Mouse (Mus musculus) adrenal gland, adult 8-10 months (tissue): ENCODE results near the gene Cabp2. TPM values are rescaled to one million over a fixed set of nuclear protein-coding genes. Genes with fewer than 3 reads are reported as not detected.
"Not testable (repeated sequence)": the region's sequence is repeated elsewhere in the genome, so short reads cannot be mapped to it uniquely, and the experiment has no call there.

ENCODE experiments used
- DNase-seq: peaks from one replicate; pipeline ENCODE4 v3.0.0; 2022
- total RNA-seq, 4 experiments: library from RNA; stranded (reverse); gene quantifications; 2 replicates each; pipeline ENCODE4 v1.2.4; 2022

Cabp2 gene
- not detected for total RNA-seq

GRCm38 (mm10) chr19:4081394-4081793, at the start of gene Cabp2:
Gene Cabp2, plus strand, starts transcription at chr19:4081578.
- DNase-seq, result no peak

DNA sequence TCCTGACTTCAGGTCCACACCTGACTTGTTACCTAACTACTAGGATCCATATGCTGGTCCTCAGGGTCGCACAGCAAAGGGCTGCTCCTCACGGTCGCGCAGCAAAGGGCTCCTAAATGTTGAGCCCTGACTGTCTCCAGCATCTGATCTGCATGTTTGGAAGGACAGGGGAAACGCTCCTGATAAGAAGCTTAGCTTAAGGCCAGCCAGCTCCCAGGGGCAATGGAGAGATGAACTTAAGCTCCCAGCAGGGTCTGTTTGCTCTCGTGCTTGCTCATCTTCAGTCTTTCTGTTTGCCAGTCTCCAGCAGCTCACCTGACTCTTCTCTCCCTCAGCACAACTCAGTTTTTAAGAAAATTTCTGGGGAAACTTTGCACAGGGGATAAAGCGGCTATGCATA, 48.7 kb upstream of the Cabp2 start:
- no peak for DNase-seq

DNA sequence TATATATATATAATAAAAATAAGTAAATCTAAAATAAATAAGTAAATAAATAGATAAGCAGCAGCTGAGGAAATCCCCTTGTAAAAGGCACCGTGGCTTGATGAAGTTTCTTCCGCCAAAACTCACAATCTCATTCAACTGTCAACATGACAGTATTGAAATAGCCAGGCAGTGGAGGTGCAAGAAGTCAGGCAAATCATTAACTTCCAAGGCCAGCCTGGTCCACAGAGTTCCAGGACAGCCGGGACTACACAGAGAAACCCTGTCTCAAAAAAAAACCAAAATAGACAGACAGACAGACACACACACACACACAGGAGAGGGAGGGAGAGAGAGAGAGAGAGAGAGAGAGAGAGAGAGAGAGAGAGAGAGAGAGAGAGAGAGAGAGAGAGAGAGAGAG, 48.1 kb upstream of the Cabp2 start:
- no peak for DNase-seq

DNA sequence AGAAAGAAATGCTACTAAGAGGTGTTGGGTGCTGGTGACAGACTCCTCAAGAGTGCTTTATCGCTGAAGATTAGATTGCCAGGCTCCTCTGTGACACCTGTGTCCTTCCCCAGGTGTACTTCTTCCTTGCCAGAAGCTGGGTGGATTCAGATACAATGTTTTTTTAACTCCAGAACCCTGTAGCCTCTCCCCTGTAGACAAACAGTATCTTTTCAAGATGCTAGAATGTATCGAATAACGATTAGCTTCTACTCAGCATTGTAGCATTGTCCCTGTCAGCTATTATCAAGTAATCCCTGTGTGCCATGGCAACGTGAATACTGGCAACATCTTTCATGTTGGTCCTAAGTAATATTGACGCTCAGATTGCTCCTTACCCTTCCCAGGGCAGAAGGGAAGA, 47.6 kb upstream of the Cabp2 start:
- no peak for DNase-seq

DNA sequence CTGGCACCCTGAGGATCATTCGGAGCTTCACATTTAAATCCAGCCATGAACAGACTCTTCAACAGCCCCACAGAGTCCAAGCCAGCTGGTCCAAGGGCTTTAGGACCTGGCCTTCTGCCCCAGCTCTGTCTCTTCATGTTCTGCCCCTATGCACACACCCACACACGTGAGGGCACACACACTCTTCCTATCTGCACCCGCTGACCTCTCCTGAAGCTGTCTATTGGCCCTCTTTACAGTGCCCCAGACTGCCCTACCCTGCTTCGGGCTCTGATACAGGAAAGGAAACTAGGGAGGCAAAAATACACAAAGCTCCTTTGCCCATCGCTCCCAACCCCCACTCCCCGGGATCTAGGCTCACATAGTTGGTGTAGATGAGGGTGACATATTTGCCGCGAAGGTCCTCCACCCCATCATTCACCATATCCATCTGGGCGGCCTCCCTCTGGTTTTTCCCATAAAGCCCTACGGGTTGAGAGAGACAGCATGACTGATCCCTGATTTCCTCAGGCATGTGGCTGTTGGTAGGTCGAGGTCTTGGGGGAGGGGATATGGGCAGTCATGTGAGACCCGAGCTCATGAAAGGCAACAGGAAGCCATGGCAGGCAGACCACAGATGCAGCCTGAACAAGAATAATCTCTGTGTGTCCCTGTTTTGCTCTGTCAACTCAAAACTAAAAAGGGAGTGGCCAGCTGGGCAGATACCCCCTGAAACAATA, 44.9 kb upstream of the Cabp2 start:
- no peak for DNase-seq

GRCm38 (mm10) chr19:4037154-4037787, 44.1 kb upstream of the Cabp2 start:
- DNase-seq, result not testable (repeated sequence)

DNA sequence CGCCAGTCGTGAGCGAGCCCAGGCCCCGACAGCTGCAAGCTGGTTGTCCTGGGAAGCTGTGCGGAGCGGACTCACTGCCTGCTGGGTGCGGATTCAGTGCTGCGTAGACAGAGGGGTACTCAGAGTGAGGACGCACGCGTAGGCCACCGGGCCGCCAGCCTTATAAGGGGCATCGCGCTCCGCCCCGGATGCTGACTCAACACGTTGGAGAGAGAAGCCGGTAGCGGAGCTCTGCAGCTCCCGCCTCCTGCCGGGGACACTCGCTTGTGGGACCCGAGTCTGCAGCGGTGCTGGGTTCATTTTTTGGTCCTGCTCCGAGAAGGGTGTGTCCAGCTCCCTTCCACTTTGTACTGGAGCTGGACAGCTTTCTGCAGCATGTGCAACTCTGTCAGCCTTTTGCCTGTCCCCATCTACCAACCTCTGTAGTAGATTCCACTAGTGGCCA, 43.6 kb upstream of the Cabp2 start, which contains the start of gene Gstp1:
Gene Gstp1 (minus strand): TSS at position 198 of the 445 bp plus-strand sequence.
- DNase-seq, result peak; percentile 86

GRCm38 (mm10) chr19:4040941-4041340, 40.4 kb upstream of the Cabp2 start:
- not testable (repeated sequence) for DNase-seq

- not testable (repeated sequence) for DNase-seq
These were observed 39.9 kb upstream of the Cabp2 start for GRCm38 (mm10) chr19:4041500-4041899.

- DNase-seq, result no peak
These were observed 39.3 kb upstream of the Cabp2 start for GRCm38 (mm10) chr19:4042124-4042523.

GRCm38 (mm10) chr19:4044109-4044508, 37.3 kb upstream of the Cabp2 start:
- DNase-seq, result not testable (repeated sequence)

- DNase-seq, result peak; percentile 80
These were observed 35.2 kb upstream of the Cabp2 start, which contains the start of gene Gstp2 for GRCm38 (mm10) chr19:4045966-4046865. Gene Gstp2, minus strand, starts transcription at chr19:4046023.

DNA sequence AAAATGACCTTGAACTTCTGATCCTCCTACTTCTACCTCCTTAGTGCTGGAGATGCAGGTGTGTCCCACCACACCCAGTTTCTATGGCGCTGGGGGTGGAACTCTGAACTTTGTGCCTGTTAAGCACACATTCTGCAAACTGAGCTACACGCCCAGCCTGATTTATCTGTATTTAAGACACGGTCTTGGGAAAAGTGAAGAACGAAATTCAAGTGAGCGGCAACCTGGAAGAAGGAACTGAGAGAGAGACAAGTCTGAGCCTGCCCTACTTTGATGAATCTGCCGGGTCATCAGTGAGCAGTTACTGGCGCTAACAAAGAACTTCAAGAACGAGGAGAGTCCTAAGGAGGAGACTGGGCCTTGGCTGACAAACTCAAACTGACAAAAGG, 34.5 kb upstream of the Cabp2 start:
- no peak for DNase-seq

DNA sequence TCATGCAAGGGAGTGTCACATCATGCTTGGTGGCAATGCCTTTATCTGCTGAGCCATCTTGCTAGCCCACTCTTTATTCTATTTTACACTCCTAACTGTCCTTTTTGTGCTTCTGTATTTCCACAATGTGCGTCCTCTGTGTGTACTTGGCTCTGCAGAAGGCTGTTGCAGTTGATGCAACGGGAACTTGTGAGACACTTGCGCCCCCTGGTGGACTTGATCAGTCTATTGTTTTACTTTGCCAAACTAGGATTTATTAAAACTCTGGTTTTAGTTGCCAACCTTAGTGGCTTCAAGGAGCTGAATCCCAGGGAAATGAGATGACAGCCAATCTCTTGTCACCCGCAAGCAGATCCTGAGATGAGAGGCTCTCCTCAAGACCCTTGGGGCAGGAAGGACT, 33.5 kb upstream of the Cabp2 start:
- peak; percentile 65 for DNase-seq

GRCm38 (mm10) chr19:4049069-4049468, 32.3 kb upstream of the Cabp2 start:
- DNase-seq, result not testable (repeated sequence)

GRCm38 (mm10) chr19:4051016-4051415, 30.4 kb upstream of the Cabp2 start:
- DNase-seq, result no peak

- DNase-seq, result no peak
These were observed 29.4 kb upstream of the Cabp2 start for GRCm38 (mm10) chr19:4051741-4052515.

DNA sequence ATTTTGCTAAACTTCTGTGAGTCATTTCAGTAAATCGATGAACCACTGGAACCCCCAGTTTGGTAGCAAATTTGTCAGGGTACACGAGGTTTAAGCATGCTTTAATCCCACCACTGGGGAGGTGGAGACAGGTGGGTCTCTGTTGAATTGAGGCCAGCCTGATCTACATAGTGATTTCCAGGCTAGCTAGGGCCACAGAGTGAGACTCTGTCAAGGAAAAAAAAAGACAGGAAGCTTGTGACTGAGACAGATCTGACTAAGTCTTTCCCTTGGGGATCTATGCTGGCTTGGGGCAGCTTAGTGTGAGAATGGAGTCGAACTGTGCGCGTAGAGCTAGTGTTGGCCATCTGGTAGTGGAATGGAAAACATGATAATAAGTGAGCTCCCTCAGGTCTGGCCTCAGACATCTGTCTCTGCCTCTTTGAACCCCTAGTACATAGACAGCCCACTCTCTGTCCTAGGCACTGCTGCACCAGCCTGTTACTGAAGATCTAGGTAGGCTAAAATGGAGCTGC, 28.8 kb upstream of the Cabp2 start:
- no peak for DNase-seq

DNA sequence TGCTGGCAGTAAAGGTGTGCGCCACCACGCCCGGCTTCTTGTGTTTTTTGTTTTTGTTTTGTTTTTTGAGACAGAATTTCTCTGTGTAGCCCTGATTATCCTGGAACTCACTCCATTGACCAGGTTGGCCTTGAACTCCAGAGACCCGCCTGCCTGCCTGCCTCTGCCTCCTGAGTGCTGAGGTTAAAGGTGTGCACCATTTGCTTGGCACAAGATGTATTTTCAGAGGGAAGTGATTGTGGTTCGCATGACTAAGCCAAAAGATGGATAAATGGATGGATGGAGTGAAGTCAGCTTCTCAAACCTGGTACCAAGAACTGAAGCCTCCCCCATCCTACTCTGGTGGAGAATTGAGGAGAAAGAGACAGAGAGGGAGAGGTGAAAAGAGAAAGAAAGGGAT, 26.8 kb upstream of the Cabp2 start:
- DNase-seq, result no peak

DNA sequence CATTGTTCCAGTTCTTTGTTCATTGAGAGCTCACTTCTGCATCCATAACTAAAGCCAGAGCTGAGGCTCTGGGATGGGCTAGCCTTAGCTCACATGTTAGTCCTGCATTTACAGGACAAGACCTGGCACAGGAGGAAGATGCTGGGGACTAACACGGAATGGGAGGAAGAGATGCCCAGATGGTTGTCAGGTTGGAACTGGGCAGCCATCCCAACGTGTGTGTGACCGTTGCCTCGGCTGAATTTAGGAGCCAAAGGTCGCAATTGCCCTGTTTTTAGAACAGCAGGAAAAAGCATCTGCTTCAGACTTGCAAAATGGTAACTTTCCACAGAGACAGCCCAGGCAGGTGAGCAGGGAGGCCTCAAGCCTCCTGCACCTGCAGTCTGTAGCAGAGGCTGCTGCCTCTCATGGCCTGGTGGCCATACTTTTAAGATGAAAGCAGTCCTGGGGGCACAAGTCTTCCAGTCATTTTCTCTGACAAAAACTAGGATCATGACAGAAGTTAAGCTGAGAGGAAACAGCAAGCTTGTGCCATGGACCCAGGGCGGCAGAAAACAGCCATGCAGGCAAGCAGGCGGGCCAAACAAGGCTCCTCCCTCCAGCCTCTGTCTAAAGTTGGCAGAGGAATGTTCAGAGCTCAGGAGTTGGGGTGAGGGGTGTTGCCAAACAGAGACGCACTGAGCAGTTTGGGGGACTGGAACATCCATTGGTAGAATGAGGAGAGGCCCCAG, 26.0 kb upstream of the Cabp2 start:
- DNase-seq, result no peak
